Mouse (Mus musculus) midbrain, postnatal 0 days (tissue): ENCODE measurements around the gene Tfap2a. TPM values are rescaled to one million over a fixed set of nuclear protein-coding genes. Genes with fewer than 3 reads are reported as not detected.
A peak's percentile ranks its signal among the peaks of the same experiment; 100 is the strongest.

Source experiments
- ATAC-seq: fragments of 200-750 bp; cut with Nextera tagmentation; 2 replicates; pipeline ENCODE4 v1.8.0; 2017; ENCODE audit warnings: moderate number of reproducible peaks, mild to moderate bottlenecking, moderate TSS enrichment, moderate library complexity; ENCODE audit not compliant: low FRiP score
- DNase-seq: peaks from one replicate; pipeline ENCODE4 v3.0.0-alpha.2; 2015; ENCODE audit warnings: low spot score
- H3K27ac ChIP-seq: fragments of 300-500 bp; sonication (generic); 2 replicates; pipeline ENCODE4 v1.5.1; 2014; ENCODE audit warnings: low read depth, mild to moderate bottlenecking, low read length, mixed read lengths
- H3K27me3 ChIP-seq: fragments of 300-500 bp; sonication (generic); 2 replicates; pipeline ENCODE4 v1.6.1; 2014; ENCODE audit warnings: low read length, control low read depth, mixed read lengths; ENCODE audit not compliant: insufficient read depth
- H3K36me3 ChIP-seq: fragments of 300-500 bp; sonication (generic); 2 replicates; pipeline ENCODE4 v1.6.1; 2014; ENCODE audit warnings: low read length, control low read depth, mixed read lengths; ENCODE audit not compliant: insufficient read depth
- H3K4me1 ChIP-seq: fragments of 300-500 bp; sonication (generic); 2 replicates; pipeline ENCODE4 v1.6.1; 2014; ENCODE audit warnings: mild to moderate bottlenecking, control low read depth, antibody characterized with exemption, low read length, mixed read lengths; ENCODE audit not compliant: insufficient read depth
- H3K4me2 ChIP-seq: fragments of 300-500 bp; sonication (generic); 2 replicates; pipeline ENCODE4 v1.6.1; 2014; ENCODE audit warnings: low read depth, mild to moderate bottlenecking, low read length, mixed read lengths; ENCODE audit not compliant: poor library complexity, severe bottlenecking
- H3K4me3 ChIP-seq: fragments of 300-500 bp; sonication (generic); 2 replicates; pipeline ENCODE4 v1.5.1; 2014; ENCODE audit warnings: low read depth, mild to moderate bottlenecking, low read length, moderate library complexity
- H3K9ac ChIP-seq: fragments of 300-500 bp; sonication (generic); replicated peaks from 2 replicates; pipeline ENCODE4 v1.6.1; 2014; ENCODE audit warnings: mild to moderate bottlenecking, low read length, moderate library complexity, mixed read lengths; ENCODE audit not compliant: poor library complexity, severe bottlenecking
- H3K9me3 ChIP-seq: fragments of 300-500 bp; sonication (generic); 2 replicates; pipeline ENCODE4 v1.6.1; 2016; ENCODE audit warnings: low read length, control low read depth
- CTCF ChIP-seq: IDR thresholded peaks from 2 replicates; pipeline ENCODE4 v1.5.1; 2016; ENCODE audit warnings: antibody characterized with exemption, mild to moderate bottlenecking
- WGBS: fragments of 180-500 bp; shearing (Covaris S2); extraction: QIAGEN DNeasy Blood & Tissue Kit; methylation state at CpG from one replicate; pipeline ENCODE4 v1.1.7; 2014; 5-methylcytosine and 5-hydroxymethylcytosine counted together
- polyA plus RNA-seq: library from polyadenylated mRNA; unstranded; fragments of >200 nt; fragmentation: Nextera tagmentation; extraction: Ambion mirVana; gene quantifications from 2 replicates; pipeline ENCODE4 v1.2.1, GENCODE M21; 2015
- total RNA-seq: library from RNA; depleted of rRNA; stranded (reverse); fragments of >200 nt; gene quantifications from 2 replicates; pipeline ENCODE4 v1.2.3, GENCODE M21; 2014

Gene Tfap2a
- total and polyA plus RNA-seq, 2 experiments from 2014 or later, result 2.0 to 4.0 TPM

DNA sequence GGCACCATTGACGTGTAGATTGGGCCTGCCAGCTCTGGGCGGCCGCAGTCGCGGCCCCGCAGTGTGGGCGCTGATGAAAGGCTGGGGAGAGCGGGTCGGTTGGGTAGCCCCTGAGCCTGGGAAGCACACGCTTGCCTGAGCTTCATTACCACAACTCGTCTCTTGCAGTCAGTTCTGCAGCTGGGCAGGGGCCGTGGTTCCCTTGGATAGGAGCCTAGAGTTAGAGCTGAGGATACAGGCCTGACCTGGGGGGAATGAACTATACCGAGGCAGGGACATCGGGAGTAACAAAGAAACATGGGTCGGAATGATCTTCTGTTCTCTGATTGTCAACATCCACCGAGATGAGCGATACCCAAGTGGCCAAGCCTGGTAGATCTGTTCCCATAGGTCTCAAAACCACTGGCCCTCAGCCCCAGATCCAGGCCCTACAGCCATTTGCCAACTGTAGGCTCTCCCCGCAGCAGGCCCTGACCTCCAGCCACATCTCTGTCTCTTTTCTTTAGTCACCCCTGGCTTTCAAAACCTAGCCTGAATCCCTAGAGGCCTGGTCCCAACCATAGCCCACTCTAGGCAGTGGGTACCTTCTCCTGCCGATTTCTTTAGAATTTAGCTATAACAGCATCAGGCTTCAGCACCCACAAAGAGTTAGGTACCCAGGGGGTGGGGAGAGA, 1.9 kb downstream of the Tfap2a start:
- Histone ChIP-seq H3K4me2 (no peak overlapping the region), H3K9me3 (no peaks in the 10 kb centered on the region), H3K9ac (no peak overlapping the region), H3K4me3 (no peak overlapping the region), H3K27ac (no peak overlapping the region), H3K36me3 (no peaks in the 10 kb centered on the region), H3K4me1 (no peaks in the 10 kb centered on the region), H3K27me3 (peaks cover 90% of the 10 kb centered on the region)
- DNase-seq (no peak), ATAC-seq (no peak)
- TF ChIP-seq CTCF, result no peak
- WGBS, result 18% methylated on average over 19 of the region's 19 CpGs

DNA sequence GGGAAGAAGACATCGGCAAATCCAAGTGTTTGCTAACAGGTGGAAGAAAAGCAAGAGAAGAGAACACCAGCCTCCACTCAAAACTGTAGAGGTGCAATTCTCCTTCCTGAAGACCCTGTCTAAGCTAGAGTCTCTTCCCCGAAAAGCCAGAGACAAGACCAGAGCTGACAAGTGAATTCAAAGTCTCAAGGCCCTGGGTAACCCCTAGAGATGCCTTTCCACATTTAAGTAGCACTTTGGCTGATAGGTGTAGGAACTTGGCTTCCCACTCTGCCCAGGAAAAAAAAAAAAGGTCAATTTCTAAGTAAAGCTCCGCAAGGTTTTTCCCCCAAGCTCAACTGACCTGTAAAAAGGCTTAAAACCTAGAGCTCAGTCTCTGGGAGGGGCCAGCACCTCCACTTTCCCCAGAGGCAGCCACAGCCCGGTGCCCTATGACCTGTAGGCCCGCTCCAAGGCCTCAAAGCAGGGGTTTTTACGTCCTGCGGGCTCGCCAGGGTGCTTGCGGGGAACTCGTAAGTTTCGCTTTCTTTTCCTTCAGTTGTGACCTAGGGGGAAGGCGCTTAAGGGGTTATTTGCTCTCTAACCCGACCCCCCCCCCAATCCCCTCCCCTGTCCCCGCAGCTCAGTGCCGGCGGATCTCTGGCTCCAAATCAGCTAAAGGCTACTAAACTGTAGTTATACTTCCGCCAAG, 2.6 kb downstream of the Tfap2a start:
- Histone ChIP-seq H3K9me3 (no peaks in the 10 kb centered on the region), H3K27me3 (peaks cover 83% of the 10 kb centered on the region), H3K27ac (no peak overlapping the region), H3K9ac (no peak overlapping the region), H3K4me3 (no peak overlapping the region), H3K36me3 (no peaks in the 10 kb centered on the region), H3K4me1 (no peaks in the 10 kb centered on the region), H3K4me2 (no peak overlapping the region)
- DNase-seq (no peak), ATAC-seq (no peak)
- no peak for TF ChIP-seq CTCF
- 7% methylated on average over 17 of the region's 17 CpGs for WGBS

DNA sequence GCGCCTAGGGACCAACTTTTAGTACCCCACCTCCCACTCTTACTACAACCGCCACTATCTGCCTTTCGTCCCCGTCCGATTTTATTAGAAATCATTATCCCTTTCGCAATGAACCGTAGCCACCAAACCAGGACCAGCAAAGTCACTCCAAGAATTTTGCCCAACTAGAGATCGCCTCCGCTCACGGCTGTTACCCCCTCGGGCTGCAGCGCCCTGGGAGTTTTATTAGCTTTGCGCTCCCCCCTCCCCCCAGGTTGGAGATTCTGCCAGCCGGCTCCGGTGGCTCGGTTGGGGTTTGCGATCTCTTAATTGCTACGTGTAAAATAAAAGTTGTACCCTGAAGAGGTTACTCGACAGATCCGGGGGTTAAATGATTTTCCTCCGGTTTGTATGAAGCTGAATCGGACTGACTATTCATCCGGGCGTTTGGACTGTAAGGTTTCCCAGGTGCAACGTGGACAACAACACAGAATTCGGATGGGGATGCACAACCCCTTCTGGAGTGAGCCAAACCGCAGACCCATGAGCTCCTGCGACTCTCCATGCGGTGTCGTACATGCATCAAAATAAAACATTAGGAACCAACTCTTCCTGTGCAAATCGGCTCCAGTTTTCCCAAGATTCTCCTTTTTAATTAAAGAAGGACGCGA, 3.7 kb downstream of the Tfap2a start:
- no peak for TF ChIP-seq CTCF
- no peaks in the 10 kb centered on the region for H3K36me3 ChIP-seq
- no peak for DNase-seq

DNA sequence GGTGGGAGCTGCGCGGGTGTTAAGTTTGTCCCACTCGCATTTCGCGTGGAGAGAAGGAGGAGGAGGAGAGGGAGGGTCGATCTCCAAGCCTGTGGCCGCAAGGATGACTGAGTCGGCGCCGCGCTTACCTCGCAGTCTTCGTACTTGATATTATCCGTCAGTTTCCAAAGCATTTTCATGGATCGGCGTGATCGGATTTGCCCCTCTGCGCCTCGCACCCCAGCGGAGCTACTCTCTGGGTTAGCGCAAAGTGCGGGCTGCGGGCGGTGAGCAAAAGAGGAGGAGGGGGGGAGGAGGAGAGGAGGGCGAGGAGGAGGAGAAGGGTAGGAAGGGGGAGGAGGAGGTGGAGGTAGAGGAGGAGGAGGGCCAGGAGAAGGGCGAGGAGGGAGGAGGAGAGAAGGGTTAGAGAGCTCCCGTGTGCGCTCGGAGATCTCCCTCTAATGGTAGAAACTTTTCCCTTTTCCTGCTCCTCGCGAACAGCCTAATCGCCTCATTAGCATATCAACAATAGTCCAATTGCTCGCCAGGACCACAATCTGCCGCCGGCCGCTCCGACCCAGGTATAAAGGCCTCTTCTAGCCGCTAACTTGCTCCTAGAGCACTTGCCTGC, 4.5 kb downstream of the Tfap2a start:
- no peaks in the 10 kb centered on the region for H3K4me1 ChIP-seq
- H3K27ac ChIP-seq, result no peak overlapping the region
- no peaks in the 10 kb centered on the region for H3K36me3 ChIP-seq
- 2% methylated on average over 36 of the region's 38 CpGs for WGBS
- peaks cover 64% of the 10 kb centered on the region for H3K27me3 ChIP-seq
- H3K9me3 ChIP-seq, result no peaks in the 10 kb centered on the region
- TF ChIP-seq CTCF, result peak; percentile 63
- H3K4me3 ChIP-seq, result peak overlapping the region; percentile 21
- DNase-seq, result peak; percentile 57
- ATAC-seq, result no peak
- H3K9ac ChIP-seq, result no peak overlapping the region
- peak overlapping the region; percentile 43 for H3K4me2 ChIP-seq

More for the DNA sequence above, 3.7 kb downstream of the Tfap2a start:
- H3K4me2 ChIP-seq, result peak overlapping the region; percentile 43
- no peak overlapping the region for H3K27ac ChIP-seq
- H3K4me1 ChIP-seq, result no peaks in the 10 kb centered on the region
- peaks cover 72% of the 10 kb centered on the region for H3K27me3 ChIP-seq
- H3K4me3 ChIP-seq, result peak overlapping the region; percentile 21
- H3K9me3 ChIP-seq, result no peaks in the 10 kb centered on the region
- H3K9ac ChIP-seq, result no peak overlapping the region
- WGBS, result under 1% methylated on average over 33 of the region's 33 CpGs
- no peak for ATAC-seq

DNA sequence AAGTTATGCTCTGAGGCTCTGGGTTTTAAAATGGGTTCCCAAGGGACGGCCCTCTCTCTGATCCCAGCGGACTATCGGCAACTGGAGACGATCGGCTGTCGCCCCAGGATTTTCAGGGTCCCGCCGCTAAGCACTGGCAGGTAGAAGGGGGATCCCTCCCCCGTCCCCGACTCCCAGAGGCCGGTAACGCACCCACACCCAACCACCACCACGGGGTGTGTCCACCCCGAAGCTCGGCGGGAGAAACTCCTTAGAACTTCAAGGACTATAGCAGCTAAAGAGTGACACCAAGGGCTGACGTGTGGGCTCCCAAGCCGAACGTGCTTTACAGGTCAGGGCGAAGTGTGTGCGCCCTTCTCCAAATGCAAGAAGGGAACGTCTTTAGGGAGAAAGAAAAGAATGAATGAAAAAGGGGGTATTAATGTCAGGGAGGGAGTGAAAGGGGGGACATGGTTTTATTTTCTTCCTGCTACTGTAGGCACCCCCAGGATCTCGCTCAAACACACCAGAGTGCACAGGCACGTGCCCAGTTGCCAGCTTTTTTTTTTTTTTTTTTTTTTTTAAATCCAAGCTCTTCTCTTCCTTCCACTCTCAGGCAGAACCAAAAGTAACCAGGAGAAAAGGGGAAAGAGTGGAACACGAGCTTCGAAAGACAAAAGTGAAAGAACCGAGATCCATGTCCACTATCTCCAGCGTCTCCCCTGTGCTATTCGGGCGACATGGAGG, 5.2 kb downstream of the Tfap2a start:
- Histone ChIP-seq H3K9ac (no peak overlapping the region), H3K27me3 (peaks cover 65% of the 10 kb centered on the region), H3K9me3 (no peaks in the 10 kb centered on the region), H3K4me3 (peak overlapping the region; percentile 21), H3K4me2 (peak overlapping the region; percentile 43), H3K4me1 (no peaks in the 10 kb centered on the region), H3K27ac (no peak overlapping the region), H3K36me3 (no peaks in the 10 kb centered on the region)
- TF ChIP-seq CTCF, result no peak
- no peak for ATAC-seq
- DNase-seq, result no peak
- under 1% methylated on average over 30 of the region's 30 CpGs for WGBS
